Mouse (Mus musculus) C2C12 (cell line): ENCODE measurements at regions not wholly inside any gene's neighbourhood (a gene's known extent, or its start where the extent isn't known, plus 50 kb on each side); places are given as distances from the start of the nearest gene placed in this dataset.

Experiments used
- CTCF ChIP-seq: IDR thresholded peaks from one replicate; pipeline ENCODE4 v1.5.1; 2011; ENCODE audit not compliant: control insufficient read depth, insufficient read depth, insufficient read length
- FOSL1 ChIP-seq: IDR thresholded peaks from one replicate; pipeline ENCODE4 v1.8.0; 2011; ENCODE audit warnings: mild to moderate bottlenecking, low read length; ENCODE audit not compliant: poor library complexity, insufficient read depth, severe bottlenecking
- MAX ChIP-seq: IDR thresholded peaks from one replicate; pipeline ENCODE4 v1.6.1; 2011; ENCODE audit warnings: mild to moderate bottlenecking, control low read depth
- MYOD1 ChIP-seq: IDR thresholded peaks from one replicate; pipeline ENCODE4 v1.6.1; 2011; ENCODE audit warnings: low read depth; ENCODE audit not compliant: control insufficient read depth, insufficient read length
- MYOG ChIP-seq: IDR thresholded peaks from one replicate; pipeline ENCODE4 v1.6.1; 2011; ENCODE audit not compliant: control insufficient read depth, insufficient read length; ENCODE audit errors: extremely low read depth
- USF1 ChIP-seq: IDR thresholded peaks from one replicate; pipeline ENCODE4 v1.6.1; 2011; ENCODE audit warnings: low read depth, mild to moderate bottlenecking, control low read depth, moderate library complexity

DNA sequence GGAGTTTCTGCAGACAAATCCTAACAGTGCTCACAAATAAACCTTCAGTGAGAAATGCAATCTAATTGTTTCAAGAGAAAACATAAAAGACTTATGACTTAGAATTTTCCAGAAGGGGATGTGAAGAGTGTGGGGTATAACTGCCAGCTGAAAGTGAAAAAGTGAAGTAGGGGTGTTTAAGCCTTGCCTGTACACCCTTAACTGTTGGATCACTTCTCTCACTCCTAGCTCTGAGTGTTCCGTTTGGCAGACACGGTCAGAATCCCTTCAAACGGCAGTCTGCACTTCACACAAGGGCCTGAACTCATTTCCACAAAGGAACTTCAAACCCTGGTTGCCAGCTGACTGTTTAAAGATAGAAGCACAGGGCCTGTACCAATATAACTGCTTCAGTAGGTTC, 101.2 kb upstream of the Mpp6 start:
- no peak for TF ChIP-seq CTCF
- TF ChIP-seq USF1: no peak
- TF ChIP-seq MYOD1: no peak
- no peak for TF ChIP-seq MAX
- no peak for TF ChIP-seq FOSL1
- no peak for TF ChIP-seq MYOG
